Mouse (Mus musculus): ENCODE measurements around the gene Ruvbl2. TPM values are rescaled to one million over a fixed set of nuclear protein-coding genes. Genes with fewer than 3 reads are reported as not detected.

Gene Ruvbl2
- polyA plus RNA-seq, 1 experiment from 2014 or later: 153 TPM

Small RNA genes within 50 kb of the gene (microRNA-seq; reads per million reads assigned to microRNA genes)
- gene Gm22133: not detected

Other genes with a start within 250 kb of the Ruvbl2 start
- gene Ccdc155, start 233.2 kb downstream of the Ruvbl2 start, polyA plus RNA-seq (2014; fragmentation: Nextera tagmentation; extraction: Ambion mirVana): 0.43 and 0.52 TPM in 2 replicates
- 0.91 and 1.7 TPM in 2 replicates for gene Dkkl1, start 225.9 kb downstream of the Ruvbl2 start, polyA plus RNA-seq (2014; fragmentation: Nextera tagmentation; extraction: Ambion mirVana)
- 81.7 and 95.7 TPM in 2 replicates for gene Tead2, start 222.3 kb downstream of the Ruvbl2 start, polyA plus RNA-seq (2014; fragmentation: Nextera tagmentation; extraction: Ambion mirVana)
- 0.99 and 1.4 TPM in 2 replicates for gene Cd37, start 199.0 kb downstream of the Ruvbl2 start, polyA plus RNA-seq (2014; fragmentation: Nextera tagmentation; extraction: Ambion mirVana)
- gene Slc6a16, start 197.0 kb downstream of the Ruvbl2 start, polyA plus RNA-seq (2014; fragmentation: Nextera tagmentation; extraction: Ambion mirVana): 0.09 and 0.26 TPM in 2 replicates
- not detected in 2 replicates for gene Slc6a21, start 160.6 kb downstream of the Ruvbl2 start, polyA plus RNA-seq (2014; fragmentation: Nextera tagmentation; extraction: Ambion mirVana)
- 6.5 and 9.8 TPM in 2 replicates for gene Trpm4, start 104.3 kb downstream of the Ruvbl2 start, polyA plus RNA-seq (2014; fragmentation: Nextera tagmentation; extraction: Ambion mirVana)
- gene Hrc, start 102.8 kb downstream of the Ruvbl2 start, polyA plus RNA-seq (2014; fragmentation: Nextera tagmentation; extraction: Ambion mirVana): 0.06 TPM in 1 of 2 replicates, not detected in the other
- gene Ppfia3, start 71.1 kb downstream of the Ruvbl2 start, polyA plus RNA-seq (2014; fragmentation: Nextera tagmentation; extraction: Ambion mirVana): 10.7 and 17.3 TPM in 2 replicates
- gene Lin7b, start 67.5 kb downstream of the Ruvbl2 start, polyA plus RNA-seq (2014; fragmentation: Nextera tagmentation; extraction: Ambion mirVana): 6.2 and 11.0 TPM in 2 replicates
- gene Snrnp70, start 42.4 kb downstream of the Ruvbl2 start, polyA plus RNA-seq (2014; fragmentation: Nextera tagmentation; extraction: Ambion mirVana): 95.7 and 99.4 TPM in 2 replicates
- gene Kcna7, start 32.4 kb downstream of the Ruvbl2 start, polyA plus RNA-seq (2014; fragmentation: Nextera tagmentation; extraction: Ambion mirVana): not detected in 2 replicates
- gene Ntf5, start 24.4 kb downstream of the Ruvbl2 start, polyA plus RNA-seq (2014; fragmentation: Nextera tagmentation; extraction: Ambion mirVana): 0.22 TPM in 1 of 2 replicates, not detected in the other
- 0.46 TPM in 1 of 2 replicates, not detected in the other for gene Lhb, start 17.3 kb downstream of the Ruvbl2 start, polyA plus RNA-seq (2014; fragmentation: Nextera tagmentation; extraction: Ambion mirVana)
- 13.4 and 15.5 TPM in 2 replicates for gene Gys1, start 3.3 kb downstream of the Ruvbl2 start, polyA plus RNA-seq (2014; fragmentation: Nextera tagmentation; extraction: Ambion mirVana)
- gene Ftl1, start 21.8 kb upstream of the Ruvbl2 start, polyA plus RNA-seq (2014; fragmentation: Nextera tagmentation; extraction: Ambion mirVana): 6,238 and 6,800 TPM in 2 replicates
- 163 and 168 TPM in 2 replicates for gene Bax, start 28.8 kb upstream of the Ruvbl2 start, polyA plus RNA-seq (2014; fragmentation: Nextera tagmentation; extraction: Ambion mirVana)
- 0.15 TPM in 1 of 2 replicates, not detected in the other for gene Tulp2, start 43.8 kb upstream of the Ruvbl2 start, polyA plus RNA-seq (2014; fragmentation: Nextera tagmentation; extraction: Ambion mirVana)
- gene Gm45808, start 48.7 kb upstream of the Ruvbl2 start, polyA plus RNA-seq (2014; fragmentation: Nextera tagmentation; extraction: Ambion mirVana): not detected in 2 replicates
- gene Dhdh, start 50.7 kb upstream of the Ruvbl2 start, polyA plus RNA-seq (2014; fragmentation: Nextera tagmentation; extraction: Ambion mirVana): 1.4 and 1.6 TPM in 2 replicates
- 69.0 and 96.5 TPM in 2 replicates for gene Nucb1, start 72.3 kb upstream of the Ruvbl2 start, polyA plus RNA-seq (2014; fragmentation: Nextera tagmentation; extraction: Ambion mirVana)
- 13.1 and 19.3 TPM in 2 replicates for gene Ppp1r15a, start 88.2 kb upstream of the Ruvbl2 start, polyA plus RNA-seq (2014; fragmentation: Nextera tagmentation; extraction: Ambion mirVana)
- 0.76 and 1.2 TPM in 2 replicates for gene Plekha4, start 88.2 kb upstream of the Ruvbl2 start, polyA plus RNA-seq (2014; fragmentation: Nextera tagmentation; extraction: Ambion mirVana)
- 0.17 and 0.22 TPM in 2 replicates for gene Hsd17b14, start 116.8 kb upstream of the Ruvbl2 start, polyA plus RNA-seq (2014; fragmentation: Nextera tagmentation; extraction: Ambion mirVana)
- gene Bcat2, start 132.1 kb upstream of the Ruvbl2 start, polyA plus RNA-seq (2014; fragmentation: Nextera tagmentation; extraction: Ambion mirVana): 19.6 and 20.1 TPM in 2 replicates
- not detected in 2 replicates for gene Fgf21, start 177.4 kb upstream of the Ruvbl2 start, polyA plus RNA-seq (2014; fragmentation: Nextera tagmentation; extraction: Ambion mirVana)
- gene Fut1, start 179.2 kb upstream of the Ruvbl2 start, polyA plus RNA-seq (2014; fragmentation: Nextera tagmentation; extraction: Ambion mirVana): not detected in 2 replicates
- not detected in 2 replicates for gene Izumo1, start 183.7 kb upstream of the Ruvbl2 start, polyA plus RNA-seq (2014; fragmentation: Nextera tagmentation; extraction: Ambion mirVana)
- 7.3 and 9.7 TPM in 2 replicates for gene Rasip1, start 189.4 kb upstream of the Ruvbl2 start, polyA plus RNA-seq (2014; fragmentation: Nextera tagmentation; extraction: Ambion mirVana)
- gene Mamstr, start 201.9 kb upstream of the Ruvbl2 start, polyA plus RNA-seq (2014; fragmentation: Nextera tagmentation; extraction: Ambion mirVana): 1.3 and 1.9 TPM in 2 replicates
- gene Fut2, start 228.3 kb upstream of the Ruvbl2 start, polyA plus RNA-seq (2014; fragmentation: Nextera tagmentation; extraction: Ambion mirVana): 0.11 TPM in 1 of 2 replicates, not detected in the other
- gene Ntn5, start 245.9 kb upstream of the Ruvbl2 start, polyA plus RNA-seq (2014; fragmentation: Nextera tagmentation; extraction: Ambion mirVana): 0.28 and 0.41 TPM in 2 replicates

Measured in forebrain, embryonic 14.5 days (tissue).